Mouse (Mus musculus) CH12.LX (cell line): ENCODE data around the gene Cwf19l1.

ENCODE experiments used
- CTCF ChIP-seq, 2 experiments: IDR thresholded peaks in 1 of 2; conservative IDR thresholded peaks in 1 of 2; 2 replicates each; pipeline ENCODE4 v1.5.1; 2011 to 2012; ENCODE audit warnings: low read depth in 2 of 2, low read length in 2 of 2, improper control_type of control experiment in 1 of 2, inconsistent platforms in 1 of 2, mild to moderate bottlenecking in 1 of 2, moderate library complexity in 1 of 2
- E2F4 ChIP-seq: IDR thresholded peaks from 2 replicates; pipeline ENCODE4 v1.6.1; 2011; ENCODE audit warnings: low read depth, low read length, improper control_type of control experiment; ENCODE audit not compliant: insufficient replicate concordance
- POLR2A ChIP-seq: IDR thresholded peaks from 2 replicates; pipeline ENCODE4 v1.6.1; 2011; ENCODE audit warnings: low read depth, mild to moderate bottlenecking, improper control_type of control experiment, low read length
- ZKSCAN1 ChIP-seq: IDR thresholded peaks from 2 replicates; pipeline ENCODE4 v1.6.1; 2012; ENCODE audit warnings: low read depth, inconsistent platforms, low read length, improper control_type of control experiment, borderline replicate concordance

- no peak for TF ChIP-seq POLR2A
- peak; percentile 86 to 92 for TF ChIP-seq CTCF (conservative IDR thresholded peaks at IDR 0.05 in 1 of 2, IDR thresholded peaks at IDR 0.05 in 1 of 2; ENCODE audit: low read depth in 2 of 2, low read length in 2 of 2)
- TF ChIP-seq E2F4: no peak
- TF ChIP-seq ZKSCAN1: no peak
Measured at GRCm38 (mm10) chr19:44161515-44161914, 25.8 kb upstream of the Cwf19l1 start.
